Mouse (Mus musculus) MEL (cell line): ENCODE data around the gene Myl7. TPM values are rescaled to one million over a fixed set of nuclear protein-coding genes. Genes with fewer than 3 reads are reported as not detected.
A peak's percentile ranks its signal among the peaks of the same experiment; 100 is the strongest.

Experiments used
- DNase-seq: peaks from one replicate; pipeline ENCODE4 v3.0.0; 2011; ENCODE audit warnings: low read depth, low spot score
- H3K27ac ChIP-seq: 2 replicates; pipeline ENCODE4 v1.5.1; 2012; ENCODE audit warnings: low read depth, mild to moderate bottlenecking, control low read depth, low read length, moderate library complexity; ENCODE audit not compliant: control insufficient read depth
- H3K27me3 ChIP-seq, 2 experiments: fragments of 150-350 bp in 1 of 2; sonication (generic) in 1 of 2; 2 replicates each; pipeline ENCODE4 v1.6.1; 2012; ENCODE audit warnings: low read length in 2 of 2, mild to moderate bottlenecking in 2 of 2, improper control_type of control experiment in 1 of 2, moderate library complexity in 1 of 2; ENCODE audit not compliant: insufficient read depth in 2 of 2, control insufficient read depth in 1 of 2
- H3K36me3 ChIP-seq, 2 experiments: 2 replicates each; pipeline ENCODE4 v1.6.1; 2012 to 2014; ENCODE audit warnings: low read length in 2 of 2, improper control_type of control experiment in 1 of 2, inconsistent platforms in 1 of 2, mild to moderate bottlenecking in 1 of 2; ENCODE audit not compliant: insufficient read depth in 2 of 2, control insufficient read depth in 1 of 2
- H3K4me1 ChIP-seq, 2 experiments: fragments of 150-350 bp in 1 of 2; sonication (generic) in 1 of 2; 2 replicates each; pipeline ENCODE4 v1.6.1; 2012; ENCODE audit warnings: low read length in 2 of 2, improper control_type of control experiment in 1 of 2, mild to moderate bottlenecking in 1 of 2; ENCODE audit not compliant: insufficient read depth in 2 of 2, control insufficient read depth in 1 of 2
- H3K4me3 ChIP-seq, 2 experiments: fragments of 150-350 bp in 1 of 2; sonication (generic) in 1 of 2; 2 replicates each; pipeline ENCODE4 v1.5.1; 2012; ENCODE audit warnings: low read depth in 2 of 2, low read length in 2 of 2, mild to moderate bottlenecking in 2 of 2, moderate library complexity in 2 of 2, control low read depth in 1 of 2, improper control_type of control experiment in 1 of 2; ENCODE audit not compliant: control insufficient read depth in 1 of 2, insufficient read depth in 1 of 2
- H3K79me2 ChIP-seq: 2 replicates; pipeline ENCODE4 v1.6.1; 2012; ENCODE audit warnings: mild to moderate bottlenecking, low read length, moderate library complexity; ENCODE audit not compliant: control insufficient read depth, poor library complexity, insufficient read depth
- H3K9ac ChIP-seq: 2 replicates; pipeline ENCODE4 v1.6.1; 2012; ENCODE audit warnings: low read depth, mild to moderate bottlenecking, control low read depth, low read length, moderate library complexity; ENCODE audit not compliant: control insufficient read depth, poor library complexity, severe bottlenecking
- H3K9me3 ChIP-seq: fragments of 150-350 bp; sonication (generic); replicated peaks from 2 replicates; pipeline ENCODE4 v1.6.1; 2012; ENCODE audit warnings: mild to moderate bottlenecking, low read length, improper control_type of control experiment, moderate library complexity; ENCODE audit not compliant: insufficient read depth
- BHLHE40 ChIP-seq: IDR thresholded peaks from 2 replicates; pipeline ENCODE4 v1.6.1; 2012; ENCODE audit warnings: low read depth, mild to moderate bottlenecking, inconsistent platforms, low read length, improper control_type of control experiment, borderline replicate concordance
- CHD1 ChIP-seq: IDR thresholded peaks from 2 replicates; pipeline ENCODE4 v1.6.1; 2012; ENCODE audit warnings: low read depth, mild to moderate bottlenecking, inconsistent platforms, low read length, improper control_type of control experiment
- CHD2 ChIP-seq: IDR thresholded peaks from 2 replicates; pipeline ENCODE4 v1.6.1; 2011; ENCODE audit warnings: low read length, improper control_type of control experiment
- EP300 ChIP-seq, 2 experiments: IDR thresholded peaks; 2 replicates each; pipeline ENCODE4 v1.6.1; 2011; ENCODE audit warnings: improper control_type of control experiment in 2 of 2, low read length in 2 of 2, low read depth in 1 of 2, mild to moderate bottlenecking in 1 of 2
- ETS1 ChIP-seq: IDR thresholded peaks from 2 replicates; pipeline ENCODE4 v1.6.1; 2012; ENCODE audit warnings: low read depth, mild to moderate bottlenecking, inconsistent platforms, low read length, improper control_type of control experiment, moderate library complexity
- GABPA ChIP-seq: IDR thresholded peaks from 2 replicates; pipeline ENCODE4 v1.6.1; 2012; ENCODE audit warnings: low read depth, mild to moderate bottlenecking, inconsistent platforms, low read length, improper control_type of control experiment, moderate library complexity
- HCFC1 ChIP-seq: IDR thresholded peaks from 2 replicates; pipeline ENCODE4 v1.6.1; 2012; ENCODE audit warnings: low read depth, mild to moderate bottlenecking, inconsistent platforms, low read length, improper control_type of control experiment, moderate library complexity
- JUND ChIP-seq: IDR thresholded peaks from 2 replicates; pipeline ENCODE4 v1.6.1; 2011; ENCODE audit warnings: low read depth, mild to moderate bottlenecking, improper control_type of control experiment, low read length
- MAFK ChIP-seq: IDR thresholded peaks from 2 replicates; pipeline ENCODE4 v1.6.1; 2011; ENCODE audit warnings: low read depth, mild to moderate bottlenecking, low read length, improper control_type of control experiment, borderline replicate concordance
- MAX ChIP-seq: IDR thresholded peaks from 2 replicates; pipeline ENCODE4 v1.6.1; 2011; ENCODE audit warnings: low read length, improper control_type of control experiment
- MAZ ChIP-seq: IDR thresholded peaks from 2 replicates; pipeline ENCODE4 v1.6.1; 2012; ENCODE audit warnings: low read depth, mild to moderate bottlenecking, inconsistent platforms, low read length, improper control_type of control experiment
- MEF2A ChIP-seq: IDR thresholded peaks from 2 replicates; pipeline ENCODE4 v1.6.1; 2014; ENCODE audit warnings: low read depth, mild to moderate bottlenecking, inconsistent platforms, low read length, improper control_type of control experiment; ENCODE audit not compliant: poor library complexity, insufficient replicate concordance, severe bottlenecking; ENCODE audit errors: extremely low read depth
- MYC ChIP-seq: IDR thresholded peaks from 2 replicates; pipeline ENCODE4 v1.6.1; 2011; ENCODE audit warnings: low read depth, mild to moderate bottlenecking, low read length, improper control_type of control experiment, moderate library complexity
- NELFE ChIP-seq: IDR thresholded peaks from 2 replicates; pipeline ENCODE4 v1.6.1; 2011; ENCODE audit warnings: low read depth, low read length, improper control_type of control experiment
- POLR2A ChIP-seq, 2 experiments: IDR thresholded peaks; 2 replicates each; pipeline ENCODE4 v1.6.1; 2011 to 2012; ENCODE audit warnings: low read length in 2 of 2, mild to moderate bottlenecking in 2 of 2, control low read depth in 1 of 2, improper control_type of control experiment in 1 of 2, low read depth in 1 of 2, moderate library complexity in 1 of 2; ENCODE audit not compliant: control insufficient read depth in 1 of 2, insufficient read depth in 1 of 2, poor library complexity in 1 of 2
- POLR2AphosphoS2 ChIP-seq: IDR thresholded peaks from 2 replicates; pipeline ENCODE4 v1.6.1; 2011; ENCODE audit warnings: low read length, improper control_type of control experiment
- POLR2AphosphoS5 ChIP-seq: IDR thresholded peaks from 2 replicates; pipeline ENCODE4 v1.6.1; 2012; ENCODE audit warnings: low read depth, borderline replicate concordance, mild to moderate bottlenecking, inconsistent platforms, low read length, moderate library complexity, mixed read lengths
- RAD21 ChIP-seq: IDR thresholded peaks from 2 replicates; pipeline ENCODE4 v1.6.1; 2011; ENCODE audit warnings: mild to moderate bottlenecking, low read depth, low read length, improper control_type of control experiment
- SIN3A ChIP-seq: IDR thresholded peaks from 2 replicates; pipeline ENCODE4 v1.6.1; 2012; ENCODE audit warnings: low read length, improper control_type of control experiment, inconsistent platforms
- SMC3 ChIP-seq: IDR thresholded peaks from 2 replicates; pipeline ENCODE4 v1.6.1; 2011; ENCODE audit warnings: low read depth, low read length, improper control_type of control experiment
- TAL1 ChIP-seq: IDR thresholded peaks from 2 replicates; pipeline ENCODE4 v1.6.1; 2012; ENCODE audit warnings: mild to moderate bottlenecking, inconsistent platforms, low read length, moderate library complexity, mixed read lengths
- TBP ChIP-seq: IDR thresholded peaks from 2 replicates; pipeline ENCODE4 v1.8.0; 2011; ENCODE audit warnings: low read depth, low read length, improper control_type of control experiment
- TCF12 ChIP-seq: IDR thresholded peaks from 2 replicates; pipeline ENCODE4 v1.6.1; 2014; ENCODE audit warnings: low read depth, mild to moderate bottlenecking, inconsistent platforms, low read length, improper control_type of control experiment, moderate library complexity
- UBTF ChIP-seq: IDR thresholded peaks from 2 replicates; pipeline ENCODE4 v1.6.1; 2012; ENCODE audit warnings: low read depth, mild to moderate bottlenecking, inconsistent platforms, low read length, improper control_type of control experiment, moderate library complexity, borderline replicate concordance; ENCODE audit not compliant: insufficient read depth
- USF1 ChIP-seq: IDR thresholded peaks from 2 replicates; pipeline ENCODE4 v1.6.1; 2014; ENCODE audit warnings: low read depth, mild to moderate bottlenecking, inconsistent platforms, low read length, improper control_type of control experiment, moderate library complexity
- USF2 ChIP-seq, 2 experiments: IDR thresholded peaks; 2 replicates each; pipeline ENCODE4 v1.6.1; 2011 to 2012; ENCODE audit warnings: improper control_type of control experiment in 2 of 2, low read length in 2 of 2, borderline replicate concordance in 1 of 2, inconsistent platforms in 1 of 2, low read depth in 1 of 2, mild to moderate bottlenecking in 1 of 2; ENCODE audit not compliant: insufficient read depth in 1 of 2
- ZC3H11A ChIP-seq: IDR thresholded peaks from 2 replicates; pipeline ENCODE4 v1.6.1; 2012; ENCODE audit warnings: low read depth, mild to moderate bottlenecking, inconsistent platforms, low read length, improper control_type of control experiment
- ZKSCAN1 ChIP-seq: IDR thresholded peaks from 2 replicates; pipeline ENCODE4 v1.6.1; 2012; ENCODE audit warnings: low read depth, mild to moderate bottlenecking, inconsistent platforms, low read length, improper control_type of control experiment, moderate library complexity
- ZMIZ1 ChIP-seq: IDR thresholded peaks from 2 replicates; pipeline ENCODE4 v1.6.1; 2012; ENCODE audit warnings: low read depth, mild to moderate bottlenecking, inconsistent platforms, low read length, improper control_type of control experiment, moderate library complexity
- ZNF384 ChIP-seq: IDR thresholded peaks from 2 replicates; pipeline ENCODE4 v1.6.1; 2012; ENCODE audit warnings: low read depth, mild to moderate bottlenecking, inconsistent platforms, low read length, improper control_type of control experiment
- polyA plus RNA-seq, 2 experiments: library from polyadenylated mRNA; stranded (reverse) in 1 of 2; unstranded in 1 of 2; fragments of >175 nt in 1 of 2; fragments of >200 nt in 1 of 2; gene quantifications; 2 replicates each; pipeline versions ENCODE4 v1.2.1 to v1.2.4; 2012; ENCODE audit warnings: low replicate concordance in 2 of 2, low read depth in 1 of 2; ENCODE audit not compliant: insufficient read length in 2 of 2, insufficient read depth in 1 of 2, missing spikeins in 1 of 2
- total RNA-seq: library from RNA; depleted of rRNA; stranded (reverse); fragments of 300-350 nt; gene quantifications from 2 replicates; pipeline ENCODE4 v1.2.3, GENCODE M21; 2012

Myl7 gene
- total and polyA plus RNA-seq, 3 experiments: not detected

DNA sequence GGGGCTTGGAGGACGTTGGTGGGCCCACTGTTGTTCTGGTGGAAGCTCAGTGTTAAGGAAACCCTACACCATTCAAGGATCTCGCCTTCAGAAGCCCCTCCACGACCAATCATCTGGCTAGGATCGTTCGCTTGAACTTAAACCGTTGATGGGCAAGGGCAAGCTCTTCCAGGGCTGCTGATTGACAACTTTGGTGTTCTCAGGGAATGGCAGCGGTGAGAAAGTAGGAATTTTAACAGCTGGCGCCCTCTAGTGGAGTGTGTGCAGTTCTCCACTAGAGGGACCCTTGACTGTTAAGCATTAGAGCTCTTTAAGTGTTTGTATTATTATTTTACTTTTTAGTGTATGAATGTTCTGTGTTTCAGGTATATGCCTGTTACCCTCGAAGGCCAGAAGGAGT is 12.4 kb downstream of the Myl7 start (continued):
- TF ChIP-seq CHD2: no peak

DNA sequence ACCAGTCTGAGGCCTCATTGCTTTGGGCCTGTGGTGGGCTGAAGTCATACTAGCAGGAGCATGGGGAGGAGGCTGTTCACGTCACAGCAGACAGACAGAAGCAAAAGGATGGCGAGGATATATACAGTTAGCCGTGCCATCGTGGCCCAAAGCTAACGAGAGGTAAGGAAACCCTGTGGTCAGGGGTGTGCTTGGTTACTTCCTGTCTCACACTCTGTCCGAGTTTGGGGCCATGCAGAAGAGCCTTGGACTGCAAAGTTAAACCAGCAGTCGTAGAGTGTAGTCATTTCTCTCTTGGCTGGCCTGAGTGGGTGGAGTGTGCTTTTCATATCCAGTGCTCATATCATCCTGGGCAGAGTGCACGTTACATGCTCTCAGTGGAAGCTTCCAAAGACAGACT is 16.1 kb downstream of the Myl7 start:
- TF ChIP-seq GABPA (no peak), MYC (no peak), POLR2A (IDR thresholded peaks at IDR 0.05; ENCODE audit: control insufficient read depth in 1 of 2, insufficient read depth in 1 of 2, low read depth in 1 of 2, low read length in 2 of 2, poor library complexity in 1 of 2) (no peak), RAD21 (no peak), CHD2 (no peak), USF2 (IDR thresholded peaks at IDR 0.05; ENCODE audit: borderline replicate concordance in 1 of 2, insufficient read depth in 1 of 2, low read depth in 1 of 2, low read length in 2 of 2) (no peak), SMC3 (no peak), POLR2AphosphoS2 (no peak), TAL1 (no peak)
- TF ChIP-seq, all 39 proteins: peak for 0
- DNase-seq: no peak
- H3K4me3 ChIP-seq: no peak overlapping the region

GRCm38 (mm10) chr11:5879905-5880304 is 18.7 kb downstream of the Myl7 start:
- no peak overlapping the region for H3K4me3 ChIP-seq
- H3K9me3 ChIP-seq: no peaks in the 10 kb centered on the region
- H3K27ac ChIP-seq: no peak overlapping the region
- H3K27me3 ChIP-seq: no peaks in the 10 kb centered on the region
- H3K4me1 ChIP-seq: peaks cover 3 to 11% of the 10 kb centered on the region in 2 experiments; a peak in 3 of 4 replicates
- peaks cover 11% of the 10 kb centered on the region for H3K79me2 ChIP-seq
- no peak overlapping the region for H3K9ac ChIP-seq
- DNase-seq: peak; percentile 91
- H3K36me3 ChIP-seq: peaks cover 0 to 8% of the 10 kb centered on the region in 2 experiments; a peak in 2 of 4 replicates
- TF ChIP-seq EP300 (IDR thresholded peaks at IDR 0.05; ENCODE audit: low read depth in 1 of 2, low read length in 2 of 2) (no peak), ZNF384 (peak; percentile 71), JUND (no peak), TBP (peak; percentile 66), SMC3 (peak; percentile 60), CHD1 (no peak), USF1 (peak; percentile 82), HCFC1 (no peak), MAFK (no peak), RAD21 (peak; percentile 48), MYC (peak; percentile 93), MEF2A (no peak), UBTF (no peak), ZC3H11A (no peak), SIN3A (no peak), TCF12 (no peak), MAX (peak; percentile 60; the same call in 1 of the 2 replicates), ETS1 (no peak), POLR2AphosphoS5 (no peak), ZMIZ1 (no peak), MAZ (no peak), ZKSCAN1 (no peak), POLR2AphosphoS2 (no peak), NELFE (no peak), BHLHE40 (no peak)

More for the DNA sequence above, 16.1 kb downstream of the Myl7 start:
- Histone ChIP-seq H3K9me3 (no peaks in the 10 kb centered on the region), H3K36me3 (peaks cover 0 to 5% of the 10 kb centered on the region in 2 experiments; a peak in 2 of 4 replicates), H3K9ac (no peak overlapping the region), H3K4me1 (peaks cover 3 to 7% of the 10 kb centered on the region in 2 experiments; a peak in 3 of 4 replicates), H3K79me2 (peaks cover 4% of the 10 kb centered on the region), H3K27ac (no peak overlapping the region), H3K27me3 (no peaks in the 10 kb centered on the region)
